Mouse (Mus musculus) erythroblast, embryonic 14.5 days (primary cell): ENCODE measurements around the gene Gfra1.

Experiments
- GATA1 ChIP-seq: IDR thresholded peaks from 2 replicates; pipeline ENCODE4 v1.6.1; 2012; ENCODE audit warnings: low read length, inconsistent platforms, mixed read lengths
- TAL1 ChIP-seq: IDR thresholded peaks from 3 replicates; pipeline ENCODE4 v1.6.1; 2012; ENCODE audit warnings: low read length, inconsistent platforms, mixed read lengths

- TF ChIP-seq TAL1 (no peak), GATA1 (no peak)
Observed at GRCm38 (mm10) chr19:58349890-58350408, 105.8 kb downstream of the Gfra1 start.
